In genomic region chr17:60197004-60197403, GRCm38 (mm10) we compare ENCODE assay signal across 28 mouse cellular contexts.
"Had no signal": no experiment of that assay in that cellular context is flagged by ENCODE, and none has a peak within 500 bp of the region (broad histone marks: within the 10 kb centered on the region; RNA-seq: fewer than 3 reads in every experiment).

No protein-coding gene starts in this region.

- H3K36me3 ChIP-seq: embryonic facial prominence, embryonic 10.5 days; embryonic facial prominence, embryonic 12.5 days; embryonic facial prominence, embryonic 13.5 days; embryonic facial prominence, embryonic 15.5 days; forebrain, embryonic 10.5 days; forebrain, embryonic 12.5 days; forebrain, embryonic 15.5 days had no signal

- H3K4me2 ChIP-seq: embryonic facial prominence, embryonic 12.5 days; embryonic facial prominence, embryonic 13.5 days; embryonic facial prominence, embryonic 15.5 days; forebrain, embryonic 12.5 days; forebrain, embryonic 13.5 days; forebrain, embryonic 15.5 days had no signal

- H3K27me3 ChIP-seq: embryonic facial prominence, embryonic 12.5 days; embryonic facial prominence, embryonic 13.5 days; embryonic facial prominence, embryonic 15.5 days; forebrain, embryonic 12.5 days; forebrain, embryonic 13.5 days; forebrain, embryonic 15.5 days had no signal

- ATAC-seq: forebrain, embryonic 13.5 days; forebrain, embryonic 14.5 days; forebrain, embryonic 15.5 days; forebrain, embryonic 16.5 days; forebrain, postnatal 0 days had no signal

- DNase-seq: cerebellum, adult 2 months; cerebellum, adult 8-10 months; cerebellum, adult 9-10 months; cerebellum, adult 9-11 months; cerebellum, postnatal 10 days; cerebellum, postnatal 14 days; cerebellum, postnatal 25 days; cerebellum, postnatal 36 days; embryo, embryonic 11 days; forebrain, postnatal 0 days; gastrocnemius, adult 2 months; gastrocnemius, postnatal 10 days; gastrocnemius, postnatal 14 days; gastrocnemius, postnatal 25 days; gastrocnemius, postnatal 36 days; heart, adult 18-20 months; heart, adult 2 months had no signal

- H3K4me3 ChIP-seq: embryonic facial prominence, embryonic 10.5 days; embryonic facial prominence, embryonic 12.5 days; embryonic facial prominence, embryonic 13.5 days; embryonic facial prominence, embryonic 15.5 days; erythroblast, embryonic 14.5 days; forebrain, embryonic 10.5 days; forebrain, embryonic 12.5 days; forebrain, embryonic 13.5 days; forebrain, embryonic 15.5 days; gastrocnemius, adult 2 months; heart, adult 2 months had no signal

- H3K27ac ChIP-seq: embryonic facial prominence, embryonic 10.5 days; embryonic facial prominence, embryonic 12.5 days; embryonic facial prominence, embryonic 13.5 days; embryonic facial prominence, embryonic 15.5 days; forebrain, embryonic 10.5 days; forebrain, embryonic 12.5 days; forebrain, embryonic 13.5 days; forebrain, embryonic 15.5 days; gastrocnemius, adult 2 months; heart, adult 2 months had no signal

- H3K9me3 ChIP-seq: embryonic facial prominence, embryonic 10.5 days; embryonic facial prominence, embryonic 12.5 days; embryonic facial prominence, embryonic 13.5 days; embryonic facial prominence, embryonic 15.5 days; forebrain, embryonic 10.5 days; forebrain, embryonic 12.5 days; forebrain, embryonic 13.5 days; forebrain, embryonic 15.5 days had no signal

- H3K9ac ChIP-seq: embryonic facial prominence, embryonic 12.5 days; embryonic facial prominence, embryonic 13.5 days; embryonic facial prominence, embryonic 15.5 days; forebrain, embryonic 12.5 days; forebrain, embryonic 13.5 days; forebrain, embryonic 15.5 days; forebrain, postnatal 0 days had no signal

- H3K4me1 ChIP-seq: embryonic facial prominence, embryonic 10.5 days; embryonic facial prominence, embryonic 12.5 days; embryonic facial prominence, embryonic 13.5 days; embryonic facial prominence, embryonic 15.5 days; forebrain, embryonic 10.5 days; forebrain, embryonic 12.5 days; forebrain, embryonic 13.5 days; forebrain, embryonic 15.5 days had no signal
